Mouse (Mus musculus) splenic B cell, adult 2 months (primary cell): ENCODE data around the gene Eif4a2.

Source experiments
- DNase-seq: peaks from one replicate; pipeline ENCODE4 v3.0.0-alpha.2; 2011; ENCODE audit warnings: low read depth, low spot score
- H3K27me3 ChIP-seq: 2 replicates; pipeline ENCODE4 v1.6.1; 2012; ENCODE audit warnings: mild to moderate bottlenecking, low read length, moderate library complexity, mixed read lengths; ENCODE audit not compliant: control insufficient read depth, poor library complexity, insufficient read depth, severe bottlenecking
- H3K36me3 ChIP-seq: 2 replicates; pipeline ENCODE4 v1.6.1; 2012; ENCODE audit warnings: mild to moderate bottlenecking, low read length, moderate library complexity, mixed read lengths; ENCODE audit not compliant: control insufficient read depth, poor library complexity, insufficient read depth, severe bottlenecking

The Eif4a2 gene

GRCm38 (mm10) chr16:23145211-23145610, 38.0 kb downstream of the Eif4a2 start:
- no peak for DNase-seq
- Histone ChIP-seq H3K36me3 (no peaks in the 10 kb centered on the region), H3K27me3 (no peaks in the 10 kb centered on the region)

- Histone ChIP-seq H3K27me3 (no peaks in the 10 kb centered on the region), H3K36me3 (no peaks in the 10 kb centered on the region)
- DNase-seq = no peak
Observed at GRCm38 (mm10) chr16:23146280-23146679, 39.0 kb downstream of the Eif4a2 start, which contains the start of gene Adipoq. Adipoq (plus strand) TSS chr16:23146536.

- DNase-seq = no peak
- H3K36me3 ChIP-seq = no peaks in the 10 kb centered on the region
- H3K27me3 ChIP-seq = no peaks in the 10 kb centered on the region
Observed at GRCm38 (mm10) chr16:23148936-23149335, 41.7 kb downstream of the Eif4a2 start.

GRCm38 (mm10) chr16:23149396-23149795, 42.2 kb downstream of the Eif4a2 start:
- Histone ChIP-seq H3K27me3 (no peaks in the 10 kb centered on the region), H3K36me3 (no peaks in the 10 kb centered on the region)
- peak; percentile 33 for DNase-seq

GRCm38 (mm10) chr16:23151423-23151822, 44.2 kb downstream of the Eif4a2 start:
- peak; percentile 70 for DNase-seq
- H3K27me3 ChIP-seq = no peaks in the 10 kb centered on the region
- no peaks in the 10 kb centered on the region for H3K36me3 ChIP-seq

GRCm38 (mm10) chr16:23154261-23154660, 47.0 kb downstream of the Eif4a2 start:
- no peak for DNase-seq
- no peaks in the 10 kb centered on the region for H3K27me3 ChIP-seq
- H3K36me3 ChIP-seq = no peaks in the 10 kb centered on the region

- DNase-seq = no peak
- no peaks in the 10 kb centered on the region for H3K36me3 ChIP-seq
Observed at GRCm38 (mm10) chr16:23157013-23157412, 49.8 kb downstream of the Eif4a2 start.

GRCm38 (mm10) chr16:23158292-23158691, 51.0 kb downstream of the Eif4a2 start:
- no peak for DNase-seq
- H3K36me3 ChIP-seq = no peaks in the 10 kb centered on the region
- no peaks in the 10 kb centered on the region for H3K27me3 ChIP-seq

More at GRCm38 (mm10) chr16:23157013-23157412, 49.8 kb downstream of the Eif4a2 start:
- H3K27me3 ChIP-seq = no peaks in the 10 kb centered on the region

- H3K36me3 ChIP-seq = no peaks in the 10 kb centered on the region
- no peak for DNase-seq
- no peaks in the 10 kb centered on the region for H3K27me3 ChIP-seq
Observed at GRCm38 (mm10) chr16:23158957-23159356, 51.7 kb downstream of the Eif4a2 start.

GRCm38 (mm10) chr16:23159749-23160148, 52.5 kb downstream of the Eif4a2 start:
- Histone ChIP-seq H3K36me3 (no peaks in the 10 kb centered on the region), H3K27me3 (no peaks in the 10 kb centered on the region)
- DNase-seq = no peak

- Histone ChIP-seq H3K36me3 (no peaks in the 10 kb centered on the region), H3K27me3 (no peaks in the 10 kb centered on the region)
- no peak for DNase-seq
Observed at GRCm38 (mm10) chr16:23162116-23162515, 54.9 kb downstream of the Eif4a2 start.
